Mouse (Mus musculus) urinary bladder, postnatal 36 days (tissue): ENCODE measurements around the gene Erbb4.
"Not testable (repeated sequence)": the region's sequence is repeated elsewhere in the genome, so short reads cannot be mapped to it uniquely, and the experiment has no call there.

Source experiments
- DNase-seq, 2 experiments: peaks; one replicate each; pipeline ENCODE4 v3.0.0; 2022; ENCODE audit warnings: low spot score in 2 of 2, mixed read lengths in 1 of 2

Erbb4 gene

GRCm38 (mm10) chr1:68872976-68873634 lies 234.8 kb downstream of the Erbb4 start:
- DNase-seq: no peak

- no peak for DNase-seq
Observed at GRCm38 (mm10) chr1:68860341-68860740, 247.5 kb downstream of the Erbb4 start.

- no peak for DNase-seq
Observed at GRCm38 (mm10) chr1:68859480-68859879, 248.4 kb downstream of the Erbb4 start.

DNA sequence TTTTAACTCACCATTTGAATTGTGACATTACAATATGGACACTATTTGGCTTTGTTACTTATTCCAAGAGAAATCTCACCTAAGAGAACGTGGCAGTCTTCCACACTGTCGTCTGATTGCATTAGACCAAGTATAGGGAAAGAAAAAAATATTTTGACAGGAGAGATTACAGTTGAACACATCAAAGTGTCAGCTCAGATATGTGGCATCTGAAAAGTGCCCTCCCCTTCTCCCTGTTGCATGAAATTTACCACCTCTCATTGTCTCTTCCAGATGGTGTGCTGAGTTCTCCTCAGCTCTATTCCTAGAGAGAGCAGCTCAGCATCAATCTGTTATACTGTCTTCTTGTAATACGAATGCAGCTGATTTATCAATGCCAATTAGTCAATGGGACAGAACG lies 268.5 kb downstream of the Erbb4 start:
- DNase-seq: no peak

DNA sequence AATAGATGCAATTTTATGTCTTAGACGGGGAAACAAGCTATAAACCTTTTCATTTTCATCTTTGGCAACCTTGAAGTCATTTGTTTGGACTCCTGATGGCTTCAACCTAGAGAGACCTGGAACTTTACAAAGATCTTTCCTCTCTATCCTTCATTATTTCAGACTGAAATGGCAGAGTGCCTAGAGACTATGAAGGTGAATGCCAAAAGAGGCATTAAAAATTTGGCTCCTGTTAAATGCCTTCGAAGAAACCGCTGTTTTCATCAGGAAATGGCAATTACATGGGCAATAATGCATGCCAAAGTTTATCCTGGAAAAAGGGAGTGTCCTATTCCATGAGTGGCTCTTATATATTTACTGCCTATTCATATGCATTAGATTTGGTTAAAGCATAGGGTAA lies 273.2 kb downstream of the Erbb4 start:
- no peak for DNase-seq

- no peak for DNase-seq
Observed at GRCm38 (mm10) chr1:68832101-68832500, 275.8 kb downstream of the Erbb4 start.

DNA sequence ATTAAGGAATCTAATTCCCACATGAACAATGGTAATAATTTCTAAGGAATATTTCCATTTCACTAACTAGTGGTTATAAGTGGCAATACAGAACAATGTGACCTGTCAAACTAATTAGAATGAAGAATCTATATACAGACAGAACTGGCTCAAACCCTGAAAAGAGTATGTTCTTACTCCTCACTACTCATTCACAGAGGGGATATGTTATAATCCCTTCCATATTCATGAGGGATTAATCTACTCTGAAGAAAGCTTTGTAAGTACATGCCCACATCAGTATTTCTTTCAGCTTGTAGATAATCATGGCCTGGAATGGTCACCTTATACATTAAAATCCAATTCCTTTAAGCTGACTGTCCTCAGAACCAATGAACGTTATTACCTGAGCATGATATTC lies 276.3 kb downstream of the Erbb4 start:
- no peak for DNase-seq

- DNase-seq: no peak
Observed at GRCm38 (mm10) chr1:68830501-68831239, 277.2 kb downstream of the Erbb4 start.

- no peak for DNase-seq
Observed at GRCm38 (mm10) chr1:68823116-68823644, 284.7 kb downstream of the Erbb4 start.

DNA sequence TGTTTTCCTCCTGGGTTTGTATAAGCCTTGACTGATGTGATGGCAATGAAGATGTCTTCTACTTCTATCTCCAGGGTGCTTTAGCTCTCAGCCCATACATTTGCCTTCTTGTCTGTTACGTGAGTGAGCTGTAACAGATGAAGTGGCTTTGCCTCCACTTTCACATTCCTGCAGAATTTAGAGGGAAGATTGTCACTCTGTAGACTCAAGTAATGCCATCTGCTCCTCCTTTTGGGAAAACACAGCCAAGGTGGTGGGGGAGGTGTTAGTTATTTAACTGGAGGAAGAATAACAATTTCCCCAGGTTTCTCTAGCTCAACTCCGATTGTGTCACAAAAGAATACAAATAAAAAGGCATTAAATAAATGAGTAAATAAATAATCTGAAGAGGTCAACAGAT lies 301.1 kb downstream of the Erbb4 start:
- no peak for DNase-seq

GRCm38 (mm10) chr1:68787409-68788015 lies 320.3 kb downstream of the Erbb4 start:
- DNase-seq: no peak

GRCm38 (mm10) chr1:68780653-68781052 lies 327.2 kb downstream of the Erbb4 start:
- no peak for DNase-seq

DNA sequence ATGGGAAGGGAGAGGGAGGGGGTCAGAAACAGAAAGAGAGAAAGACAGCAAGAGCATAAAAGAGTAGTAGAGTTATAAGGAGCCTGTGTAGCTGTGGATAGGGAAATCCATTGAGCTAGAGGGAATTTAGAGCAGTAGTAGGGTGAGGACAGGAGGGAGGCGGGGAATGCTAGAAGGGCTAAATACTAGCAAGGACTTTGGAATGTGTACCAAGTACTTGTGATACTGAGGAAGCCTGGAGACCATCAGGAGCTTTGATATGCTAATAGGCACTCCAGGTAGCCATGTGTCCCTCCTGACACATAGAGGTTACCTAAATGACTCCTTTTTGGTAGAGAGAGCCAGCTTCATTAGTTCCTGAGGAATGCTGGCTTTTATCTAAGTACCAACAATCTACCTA lies 327.8 kb downstream of the Erbb4 start:
- no peak for DNase-seq

DNA sequence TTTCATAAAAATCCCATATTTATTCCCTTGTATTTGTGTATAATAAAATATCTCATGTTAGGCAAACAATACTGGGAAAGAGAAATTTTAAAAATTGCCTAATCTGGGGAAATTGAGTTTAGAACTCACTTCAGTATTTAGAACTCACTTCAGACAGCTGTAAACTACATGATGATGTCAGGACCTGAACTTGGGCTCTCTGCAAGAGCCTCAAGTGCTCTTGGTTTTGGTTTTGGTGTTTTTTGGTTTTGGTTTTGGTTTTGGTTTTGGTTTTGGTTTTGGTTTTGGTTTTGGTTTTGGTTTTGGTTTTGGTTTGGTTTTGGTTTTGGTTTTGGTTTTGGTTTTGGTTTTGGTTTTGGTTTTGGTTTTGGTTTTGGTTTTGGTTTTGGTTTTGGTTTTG lies 341.8 kb downstream of the Erbb4 start:
- DNase-seq: not testable (repeated sequence)

GRCm38 (mm10) chr1:68762456-68762855 lies 345.4 kb downstream of the Erbb4 start:
- no peak for DNase-seq

GRCm38 (mm10) chr1:68748976-68749375 lies 358.9 kb downstream of the Erbb4 start:
- DNase-seq: no peak

DNA sequence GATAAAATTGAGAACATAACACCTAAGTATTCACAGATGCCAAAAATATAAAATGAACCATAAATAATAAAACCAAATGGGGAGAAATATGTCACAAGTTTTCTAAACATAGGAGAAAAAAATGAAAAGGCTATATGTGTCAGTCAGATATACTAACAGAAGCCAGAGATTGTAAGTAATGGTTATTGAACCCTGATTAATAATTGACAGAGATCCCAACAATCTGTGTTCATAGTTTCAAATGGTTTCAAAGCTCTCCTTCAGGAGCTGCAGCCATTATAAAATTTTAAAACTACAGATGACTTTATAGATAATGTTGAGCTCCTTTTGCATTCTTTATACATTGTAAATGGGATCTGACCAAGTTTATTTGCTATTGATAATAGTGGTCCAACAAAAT lies 426.4 kb downstream of the Erbb4 start:
- DNase-seq: no peak

DNA sequence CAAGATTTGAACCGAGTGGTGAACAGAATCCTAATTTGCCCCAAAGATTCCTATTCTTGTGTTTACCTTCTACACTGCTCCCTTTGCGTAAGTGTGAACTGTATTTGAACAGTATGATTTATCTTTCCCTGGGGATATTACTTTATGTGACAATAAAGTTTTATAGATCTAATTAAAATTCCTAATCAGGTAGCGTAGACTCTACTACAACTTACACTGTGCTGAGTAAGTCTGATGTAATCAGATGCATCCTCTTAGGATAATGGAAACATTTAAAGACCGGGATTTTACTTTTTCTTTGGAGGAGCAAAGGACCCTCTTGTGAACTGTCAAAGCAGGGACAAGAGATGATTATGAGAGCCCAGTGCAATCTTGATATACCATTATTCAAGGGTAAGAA lies 433.2 kb downstream of the Erbb4 start:
- no peak for DNase-seq

DNA sequence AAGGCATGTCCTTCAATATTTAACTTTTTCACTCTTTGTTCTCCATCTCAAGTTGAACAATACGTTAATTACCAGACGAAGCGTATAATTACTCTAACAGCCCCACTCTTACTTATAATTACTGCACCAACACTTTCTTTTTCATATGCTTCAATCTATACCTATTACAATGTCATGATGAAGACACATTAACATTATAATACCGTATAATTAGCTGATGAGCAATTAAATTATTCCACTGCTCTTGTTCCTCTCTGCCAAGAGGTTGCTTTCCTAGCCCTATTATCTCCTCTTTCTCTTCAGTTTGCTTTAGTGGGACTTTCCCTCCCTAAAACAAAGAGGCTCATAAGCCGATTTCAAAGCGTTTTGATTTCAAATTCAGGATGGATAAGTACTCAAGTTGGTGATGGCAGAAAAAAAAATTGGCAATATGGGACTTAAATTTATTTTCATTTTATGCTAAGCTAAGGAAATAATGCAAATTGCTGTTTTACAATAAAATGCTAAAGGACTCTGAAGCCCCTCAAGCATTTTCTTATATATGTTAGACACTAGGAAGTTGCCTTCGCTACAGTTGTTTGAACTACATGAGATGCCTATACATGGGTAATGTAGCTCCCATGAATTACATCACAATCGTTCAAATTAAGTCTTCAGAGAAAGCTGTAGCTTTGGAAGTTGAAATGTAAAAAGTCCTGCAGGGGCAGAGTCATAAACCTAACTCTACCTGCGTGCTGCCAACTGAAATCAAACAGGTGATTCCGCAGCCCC lies 440.8 kb downstream of the Erbb4 start:
- no peak for DNase-seq

GRCm38 (mm10) chr1:68590475-68590874 lies 517.4 kb downstream of the Erbb4 start:
- no peak for DNase-seq

GRCm38 (mm10) chr1:68573851-68574540 lies 533.9 kb downstream of the Erbb4 start:
- DNase-seq: no peak
